Mouse (Mus musculus): Measurements from ENCODE around the gene Lgi4. TPM values are rescaled to one million over a fixed set of nuclear protein-coding genes. Genes with fewer than 3 reads are reported as not detected.

Gene Lgi4
- polyA plus RNA-seq, 1 experiment, result 0.88 TPM

- TF ChIP-seq CTCF (IDR thresholded peaks at IDR 0.05; ENCODE audit: low read depth, low read length) (no peak), POLR2A (IDR thresholded peaks at IDR 0.05; ENCODE audit: insufficient read depth, low read length) (no peak), EP300 (IDR thresholded peaks at IDR 0.05; ENCODE audit: insufficient read depth, low read depth, low read length) (no peak)
- Histone ChIP-seq H3K27me3 (ENCODE audit: control insufficient read depth, insufficient read depth, low read length, poor library complexity, severe bottlenecking) (no peaks in the 10 kb centered on the region), H3K4me1 (ENCODE audit: control insufficient read depth, insufficient read depth, low read length) (peaks cover 3% of the 10 kb centered on the region), H3K36me3 (ENCODE audit: control insufficient read depth, insufficient read depth, low read length, poor library complexity, severe bottlenecking) (no peaks in the 10 kb centered on the region), H3K9me3 (replicated peaks; ENCODE audit: control insufficient read depth, insufficient read depth, low read length, poor library complexity, severe bottlenecking) (no peaks in the 10 kb centered on the region), H3K9ac (ENCODE audit: low read depth, poor library complexity, severe bottlenecking) (0 out of 2 replicates have a peak overlapping the region, but pooled peaks have one; percentile 9), H3K27ac (ENCODE audit: insufficient read depth, low read length) (no peak overlapping the region), H3K4me3 (ENCODE audit: low read depth, low read length) (peak overlapping the region; percentile 55)
These were observed 8.7 kb downstream of the Lgi4 start for GRCm38 (mm10) chr7:31067836-31068235.

GRCm38 (mm10) chr7:31069491-31069890, 10.3 kb downstream of the Lgi4 start:
- no peak overlapping the region for H3K27ac ChIP-seq (ENCODE audit: insufficient read depth, low read length)
- TF ChIP-seq EP300 (IDR thresholded peaks at IDR 0.05; ENCODE audit: insufficient read depth, low read depth, low read length), result no peak
- TF ChIP-seq CTCF (IDR thresholded peaks at IDR 0.05; ENCODE audit: low read depth, low read length), result no peak
- no peak for TF ChIP-seq POLR2A (IDR thresholded peaks at IDR 0.05; ENCODE audit: insufficient read depth, low read length)
- no peaks in the 10 kb centered on the region for H3K9me3 ChIP-seq (replicated peaks; ENCODE audit: control insufficient read depth, insufficient read depth, low read length, poor library complexity, severe bottlenecking)
- no peaks in the 10 kb centered on the region for H3K27me3 ChIP-seq (ENCODE audit: control insufficient read depth, insufficient read depth, low read length, poor library complexity, severe bottlenecking)
- H3K4me1 ChIP-seq (ENCODE audit: control insufficient read depth, insufficient read depth, low read length), result peaks cover 3% of the 10 kb centered on the region
- H3K36me3 ChIP-seq (ENCODE audit: control insufficient read depth, insufficient read depth, low read length, poor library complexity, severe bottlenecking), result no peaks in the 10 kb centered on the region
- H3K9ac ChIP-seq (ENCODE audit: low read depth, poor library complexity, severe bottlenecking), result no peak overlapping the region
- no peak overlapping the region for H3K4me3 ChIP-seq (ENCODE audit: low read depth, low read length)

GRCm38 (mm10) chr7:31070324-31070723, 11.2 kb downstream of the Lgi4 start:
- Histone ChIP-seq H3K4me3 (ENCODE audit: low read depth, low read length) (no peak overlapping the region), H3K9me3 (replicated peaks; ENCODE audit: control insufficient read depth, insufficient read depth, low read length, poor library complexity, severe bottlenecking) (no peaks in the 10 kb centered on the region), H3K27me3 (ENCODE audit: control insufficient read depth, insufficient read depth, low read length, poor library complexity, severe bottlenecking) (no peaks in the 10 kb centered on the region), H3K36me3 (ENCODE audit: control insufficient read depth, insufficient read depth, low read length, poor library complexity, severe bottlenecking) (no peaks in the 10 kb centered on the region), H3K4me1 (ENCODE audit: control insufficient read depth, insufficient read depth, low read length) (peaks cover 3% of the 10 kb centered on the region), H3K9ac (ENCODE audit: low read depth, poor library complexity, severe bottlenecking) (no peak overlapping the region), H3K27ac (ENCODE audit: insufficient read depth, low read length) (no peak overlapping the region)
- TF ChIP-seq POLR2A (IDR thresholded peaks at IDR 0.05; ENCODE audit: insufficient read depth, low read length), result no peak
- TF ChIP-seq CTCF (IDR thresholded peaks at IDR 0.05; ENCODE audit: low read depth, low read length), result no peak
- TF ChIP-seq EP300 (IDR thresholded peaks at IDR 0.05; ENCODE audit: insufficient read depth, low read depth, low read length), result no peak

GRCm38 (mm10) chr7:31072326-31072725, 13.2 kb downstream of the Lgi4 start:
- H3K27me3 ChIP-seq (ENCODE audit: control insufficient read depth, insufficient read depth, low read length, poor library complexity, severe bottlenecking), result no peaks in the 10 kb centered on the region
- H3K9me3 ChIP-seq (replicated peaks; ENCODE audit: control insufficient read depth, insufficient read depth, low read length, poor library complexity, severe bottlenecking), result no peaks in the 10 kb centered on the region
- TF ChIP-seq EP300 (IDR thresholded peaks at IDR 0.05; ENCODE audit: insufficient read depth, low read depth, low read length) (0 out of 2 replicates have a peak, but pooled peaks have one; percentile 32), POLR2A (IDR thresholded peaks at IDR 0.05; ENCODE audit: insufficient read depth, low read length) (no peak), CTCF (IDR thresholded peaks at IDR 0.05; ENCODE audit: low read depth, low read length) (no peak)
- no peak overlapping the region for H3K27ac ChIP-seq (ENCODE audit: insufficient read depth, low read length)
- no peak overlapping the region for H3K4me3 ChIP-seq (ENCODE audit: low read depth, low read length)
- H3K36me3 ChIP-seq (ENCODE audit: control insufficient read depth, insufficient read depth, low read length, poor library complexity, severe bottlenecking), result no peaks in the 10 kb centered on the region
- H3K9ac ChIP-seq (ENCODE audit: low read depth, poor library complexity, severe bottlenecking), result no peak overlapping the region
- peaks cover 3% of the 10 kb centered on the region for H3K4me1 ChIP-seq (ENCODE audit: control insufficient read depth, insufficient read depth, low read length)

DNA sequence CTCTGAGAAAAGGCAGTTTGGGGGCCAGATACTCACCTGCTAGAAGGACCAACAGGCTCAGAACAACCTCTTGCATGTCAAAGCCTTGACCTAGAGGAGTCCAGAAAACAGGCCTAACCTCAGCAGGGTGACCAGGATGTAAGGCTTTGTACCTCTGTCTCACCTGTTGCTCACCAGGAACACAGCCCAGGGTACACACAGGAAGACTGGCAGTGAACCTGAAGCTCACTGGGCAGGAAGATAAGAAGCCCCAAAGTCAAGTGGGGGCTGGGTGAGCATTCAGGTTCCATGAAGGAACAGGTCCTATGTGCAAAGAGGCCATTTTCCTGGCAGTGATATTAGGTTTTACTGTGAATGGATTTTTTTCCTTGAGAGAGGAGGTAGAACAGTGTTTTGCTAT, 14.4 kb downstream of the Lgi4 start:
- peaks cover 3% of the 10 kb centered on the region for H3K4me1 ChIP-seq (ENCODE audit: control insufficient read depth, insufficient read depth, low read length)
- TF ChIP-seq POLR2A (IDR thresholded peaks at IDR 0.05; ENCODE audit: insufficient read depth, low read length) (no peak), EP300 (IDR thresholded peaks at IDR 0.05; ENCODE audit: insufficient read depth, low read depth, low read length) (no peak), CTCF (IDR thresholded peaks at IDR 0.05; ENCODE audit: low read depth, low read length) (no peak)

DNA sequence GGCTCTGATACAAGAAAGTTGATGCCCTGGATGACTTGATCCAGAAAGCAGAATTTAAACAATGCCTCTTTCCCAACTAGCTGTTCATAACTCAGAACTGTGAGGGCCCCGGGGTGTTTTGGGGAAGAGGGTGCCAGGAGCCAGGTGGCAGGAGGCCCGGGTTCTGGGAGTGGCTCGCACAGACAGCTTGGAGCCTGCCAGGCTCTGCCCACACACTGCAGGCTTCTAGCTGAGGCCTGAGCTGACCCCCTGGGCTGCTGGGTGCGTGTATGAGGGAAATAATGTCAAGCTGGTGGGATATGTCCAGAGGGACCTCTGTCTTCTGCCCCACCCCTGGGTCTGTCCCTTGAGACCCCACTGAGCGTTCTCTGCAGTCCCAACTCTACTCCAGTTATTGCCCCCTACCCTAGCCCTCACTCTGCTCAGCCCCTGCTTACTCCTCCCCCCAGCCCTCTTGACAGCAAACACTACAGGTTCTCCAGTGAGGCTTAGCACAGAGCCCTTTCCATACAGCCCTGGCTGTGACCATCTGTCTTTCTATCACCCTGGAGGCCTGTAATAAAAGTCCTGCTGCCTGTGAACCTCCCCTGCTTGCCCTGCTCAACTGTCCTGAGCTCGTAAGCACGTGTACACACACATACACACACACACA, 15.0 kb downstream of the Lgi4 start:
- H3K27ac ChIP-seq (ENCODE audit: insufficient read depth, low read length), result no peak overlapping the region
- no peaks in the 10 kb centered on the region for H3K9me3 ChIP-seq (replicated peaks; ENCODE audit: control insufficient read depth, insufficient read depth, low read length, poor library complexity, severe bottlenecking)
- H3K36me3 ChIP-seq (ENCODE audit: control insufficient read depth, insufficient read depth, low read length, poor library complexity, severe bottlenecking), result no peaks in the 10 kb centered on the region
- H3K4me3 ChIP-seq (ENCODE audit: low read depth, low read length), result no peak overlapping the region
- no peak overlapping the region for H3K9ac ChIP-seq (ENCODE audit: low read depth, poor library complexity, severe bottlenecking)
- peaks cover 3% of the 10 kb centered on the region for H3K4me1 ChIP-seq (ENCODE audit: control insufficient read depth, insufficient read depth, low read length)
- no peak for TF ChIP-seq POLR2A (IDR thresholded peaks at IDR 0.05; ENCODE audit: insufficient read depth, low read length)
- TF ChIP-seq CTCF (IDR thresholded peaks at IDR 0.05; ENCODE audit: low read depth, low read length), result no peak
- TF ChIP-seq EP300 (IDR thresholded peaks at IDR 0.05; ENCODE audit: insufficient read depth, low read depth, low read length), result no peak
- no peaks in the 10 kb centered on the region for H3K27me3 ChIP-seq (ENCODE audit: control insufficient read depth, insufficient read depth, low read length, poor library complexity, severe bottlenecking)

More for the DNA sequence above, 14.4 kb downstream of the Lgi4 start:
- no peak overlapping the region for H3K9ac ChIP-seq (ENCODE audit: low read depth, poor library complexity, severe bottlenecking)
- no peak overlapping the region for H3K4me3 ChIP-seq (ENCODE audit: low read depth, low read length)
- no peak overlapping the region for H3K27ac ChIP-seq (ENCODE audit: insufficient read depth, low read length)
- no peaks in the 10 kb centered on the region for H3K27me3 ChIP-seq (ENCODE audit: control insufficient read depth, insufficient read depth, low read length, poor library complexity, severe bottlenecking)
- no peaks in the 10 kb centered on the region for H3K36me3 ChIP-seq (ENCODE audit: control insufficient read depth, insufficient read depth, low read length, poor library complexity, severe bottlenecking)
- H3K9me3 ChIP-seq (replicated peaks; ENCODE audit: control insufficient read depth, insufficient read depth, low read length, poor library complexity, severe bottlenecking), result no peaks in the 10 kb centered on the region
